Mouse (Mus musculus) frontal cortex, adult (tissue): ENCODE data around the gene Asb10.

Experiments
- ATAC-seq: cut with Nextera tagmentation; 2 replicates; pipeline ENCODE4 v1.9.2; 2017; ENCODE audit warnings: mild to moderate bottlenecking, moderate library complexity, mixed read lengths; ENCODE audit not compliant: low TSS enrichment

Asb10 gene

GRCm38 (mm10) chr5:24492546-24493285 lies 48.1 kb downstream of the Asb10 start:
- ATAC-seq = no peak

- ATAC-seq = no peak
Observed at GRCm38 (mm10) chr5:24490413-24490920, 50.3 kb downstream of the Asb10 start.

GRCm38 (mm10) chr5:24486738-24487137 lies 54.0 kb downstream of the Asb10 start:
- ATAC-seq = no peak

- peak; percentile 45 for ATAC-seq
Observed at GRCm38 (mm10) chr5:24486097-24486496, 54.7 kb downstream of the Asb10 start.

GRCm38 (mm10) chr5:24484963-24485362 lies 55.8 kb downstream of the Asb10 start:
- ATAC-seq = no peak

- ATAC-seq = peak; percentile 54
Observed at GRCm38 (mm10) chr5:24483326-24483725, 57.5 kb downstream of the Asb10 start.
